Mouse (Mus musculus) ES-Bruce4 (cell line): Measurements from ENCODE around the gene Ugt1a8.

ENCODE experiments used
- CTCF ChIP-seq: IDR thresholded peaks from one replicate; pipeline ENCODE4 v1.8.1; 2011; ENCODE audit warnings: low read depth, low read length
- EP300 ChIP-seq: IDR thresholded peaks from 2 replicates; pipeline ENCODE4 v1.6.1; 2011; ENCODE audit warnings: low read depth, low read length; ENCODE audit not compliant: insufficient read depth
- POLR2A ChIP-seq: IDR thresholded peaks from one replicate; pipeline ENCODE4 v1.8.1; 2011; ENCODE audit warnings: low read length; ENCODE audit not compliant: insufficient read depth

DNA sequence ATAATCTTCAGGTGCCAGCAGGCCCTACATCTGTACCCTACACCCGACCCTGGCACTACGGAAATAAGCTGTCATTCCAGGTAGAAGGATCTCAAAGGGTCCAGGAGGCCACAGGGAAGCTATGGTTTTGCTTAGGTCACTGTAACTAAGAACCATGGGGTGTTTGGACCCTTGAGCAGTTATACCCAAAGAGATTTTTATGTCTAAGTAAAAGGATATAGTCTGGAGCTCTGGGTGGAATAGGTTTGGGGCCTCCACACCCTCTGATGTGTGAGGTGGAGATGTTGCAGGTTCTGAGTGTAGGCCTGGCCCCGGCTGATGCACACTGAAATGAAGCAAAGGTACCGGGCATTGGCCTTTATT, 146.6 kb downstream of the Ugt1a8 start:
- no peak for TF ChIP-seq POLR2A
- TF ChIP-seq CTCF, result no peak
- TF ChIP-seq EP300, result no peak
